8 mouse cellular contexts compared by ENCODE assay signal in genomic region chrX:112310804-112311530, GRCm38 (mm10). TPM values are rescaled to one million over a fixed set of nuclear protein-coding genes. Genes with fewer than 3 reads are reported as not detected.
DNase-seq lines count a peak whose midpoint lies in the region; ATAC-seq lines count a peak whose summit lies in the region.

TSS of gene Apool (plus strand) at chrX:112311334.

- DNase-seq in adrenal gland, adult 18-20 months (ENCODE audit: low spot score in 2 of 2) = peak; percentile 80 to 84
- DNase-seq in embryo, embryonic 11 days = peak; percentile 92
- DNase-seq in gastrocnemius, postnatal 25 days = peak; percentile 83
- DNase-seq in intestine, embryonic 14.5 days (ENCODE audit: low spot score) = peak; percentile 94
- peak; percentile 66 to 82 for DNase-seq in left cerebral cortex, postnatal 14 days (ENCODE audit: low spot score in 2 of 2)
- peak; percentile 87 for DNase-seq in mesoderm, embryonic 11.5 days (ENCODE audit: low read depth, low spot score)
- peak; percentile 47 to 56 for DNase-seq in right cerebral cortex, postnatal 36 days (ENCODE audit: low spot score in 2 of 2)
- peak; percentile 82 for DNase-seq in yolk sac, embryonic 10.5 days (ENCODE audit: low spot score)

- no peaks in the 10 kb centered on the region for H3K36me3 ChIP-seq in intestine, embryonic 14.5 days (ENCODE audit: control insufficient read depth, insufficient read depth, low read length)

- WGBS in intestine, embryonic 14.5 days = 19% methylated on average over 18 of the region's 18 CpGs

- H3K4me1 ChIP-seq in intestine, embryonic 14.5 days (replicated peaks; ENCODE audit: control insufficient read depth, insufficient read depth, low read length) = no peaks in the 10 kb centered on the region

- H3K4me3 ChIP-seq in intestine, embryonic 14.5 days (ENCODE audit: low read depth, low read length) = peak within 1 kb of the TSS; percentile 63

- H3K27ac ChIP-seq in intestine, embryonic 14.5 days (ENCODE audit: low read depth) = no peak within 1 kb of the TSS

- peak; percentile 94 for ATAC-seq in intestine, embryonic 14.5 days (replicated peaks; ENCODE audit: low FRiP score, low TSS enrichment, low read depth)

- no peaks in the 10 kb centered on the region for H3K27me3 ChIP-seq in intestine, embryonic 14.5 days (replicated peaks; ENCODE audit: control insufficient read depth, insufficient read depth, low read length)

- intact Hi-C loops in left cerebral cortex, postnatal 14 days (cut with DNase I) = no loop called here

- no peaks in the 10 kb centered on the region for H3K9me3 ChIP-seq in intestine, embryonic 14.5 days (ENCODE audit: control insufficient read depth, low read length)

- peak within 1 kb of the TSS; percentile 78 for H3K9ac ChIP-seq in intestine, embryonic 14.5 days (ENCODE audit: low read length)

- peak within 1 kb of the TSS; percentile 46 for H3K4me2 ChIP-seq in intestine, embryonic 14.5 days (ENCODE audit: low read length)

RNA-seq across cellular contexts. Expression of gene Apool, which starts in this region (rescaled TPM):
- 10 to 100 TPM; 47.0 to 48.2 TPM for total RNA-seq in adrenal gland, adult 18-20 months (2021)
- 10 to 100 TPM; 44.8 to 49.4 TPM for total RNA-seq in gastrocnemius, postnatal 25 days (2021)
- 53.7 and 57.8 TPM in 2 replicates for polyA plus RNA-seq in intestine, embryonic 14.5 days (2014; fragmentation: Nextera tagmentation; extraction: Ambion mirVana)
- 1 to 10 TPM; 3.4 to 4.3 TPM for total RNA-seq in left cerebral cortex, postnatal 14 days (2021)

Comparison
In these comparisons a context has a peak if more than half of its experiments do, and no peak if none do; other contexts are left out.
1. RNA of gene Apool (total RNA-seq): 44.8 to 49.4 TPM in gastrocnemius, postnatal 25 days and 47.0 to 48.2 TPM in adrenal gland, adult 18-20 months; 3.4 to 4.3 TPM in left cerebral cortex, postnatal 14 days; every median in the first group is over 4 times any median in the second.
2. Peak in every context shown above with its lines, with median percentiles within 50 percentile points of each other: DNase-seq.